9 mouse cellular contexts compared by ENCODE assay signal in genomic region chr14:51921759-51922570, GRCm38 (mm10). TPM values are rescaled to one million over a fixed set of nuclear protein-coding genes. Genes with fewer than 3 reads are reported as not detected.
DNase-seq lines count a peak whose midpoint lies in the region; ATAC-seq and TF ChIP-seq lines count a peak whose summit lies in the region.
"Had no signal": no experiment of that assay in that cellular context is flagged by ENCODE, and none has a peak within 500 bp of the region (broad histone marks: within the 10 kb centered on the region; RNA-seq: fewer than 3 reads in every experiment).

No protein-coding gene starts in this region.

- H3K27me3 ChIP-seq in hindbrain, embryonic 13.5 days: no peaks in the 10 kb centered on the region
- no peaks in the 10 kb centered on the region for H3K27me3 ChIP-seq in hindbrain, embryonic 10.5 days (ENCODE audit: insufficient read depth, poor library complexity, severe bottlenecking)

- H3K9ac ChIP-seq in hindbrain, embryonic 13.5 days: no peak overlapping the region

- H3K9me3 ChIP-seq in hindbrain, embryonic 13.5 days: no peaks in the 10 kb centered on the region
- H3K9me3 ChIP-seq in hindbrain, embryonic 10.5 days: no peaks in the 10 kb centered on the region

- no peaks in the 10 kb centered on the region for H3K36me3 ChIP-seq in hindbrain, embryonic 13.5 days
- no peaks in the 10 kb centered on the region for H3K36me3 ChIP-seq in hindbrain, embryonic 10.5 days

- no peak overlapping the region for H3K4me3 ChIP-seq in hindbrain, embryonic 13.5 days
- H3K4me3 ChIP-seq in hindbrain, embryonic 10.5 days: no peak overlapping the region
- no peak overlapping the region for H3K4me3 ChIP-seq in left cerebral cortex, adult 2 months

- H3K27ac ChIP-seq in hindbrain, embryonic 13.5 days: peak overlapping the region; percentile 4; the same call in 1 of the 2 replicates
- H3K27ac ChIP-seq in hindbrain, embryonic 10.5 days: no peak overlapping the region
- H3K27ac ChIP-seq in left cerebral cortex, adult 2 months: peak overlapping the region; percentile 57

- 77% methylated on average over 16 of the region's 16 CpGs for WGBS in hindbrain, embryonic 13.5 days
- 88% methylated on average over 16 of the region's 16 CpGs for WGBS in hindbrain, embryonic 10.5 days

- H3K4me1 ChIP-seq in hindbrain, embryonic 13.5 days (replicated peaks): peaks cover 6% of the 10 kb centered on the region; the same call in 1 of the 2 replicates
- no peaks in the 10 kb centered on the region for H3K4me1 ChIP-seq in hindbrain, embryonic 10.5 days (replicated peaks)

- intact Hi-C loops in left cerebral cortex, adult 2 months (cut with DNase I): no loop called here

- DNase-seq in hindbrain, embryonic 10.5 days (ENCODE audit: low spot score): no peak
- peak; percentile 30 to 36 for DNase-seq in cerebellum, postnatal 14 days
- DNase-seq in heart, adult 9 months (ENCODE audit: low spot score in 2 of 2): peak; percentile 74 to 79
- peak; percentile 43 to 60 for DNase-seq in left cerebral cortex, adult 2 months (ENCODE audit: extremely low spot score in 1 of 2, low spot score in 2 of 2)
- DNase-seq in right cerebral cortex, adult 2 months (ENCODE audit: low spot score in 2 of 2): peak; percentile 33 to 56
- DNase-seq in spleen, adult 12 weeks (ENCODE audit: low spot score): no peak
- no peak for DNase-seq in adrenal gland, postnatal 25 days

- no peak for TF ChIP-seq CTCF in left cerebral cortex, adult 2 months (IDR thresholded peaks at IDR 0.05)

- no peak overlapping the region for H3K4me2 ChIP-seq in hindbrain, embryonic 13.5 days

- peak; percentile 70; the same call in 1 of the 2 replicates for ATAC-seq in hindbrain, embryonic 13.5 days (ENCODE audit: low FRiP score)

RNA-seq across cellular contexts. Expression of gene Rnase13, which starts 0.6 kb away (rescaled TPM):
- not detected in 2 replicates for polyA plus RNA-seq in hindbrain, embryonic 13.5 days (2015; fragmentation: Nextera tagmentation; extraction: Ambion mirVana)
- polyA plus RNA-seq in hindbrain, embryonic 10.5 days (2016; fragmentation: Nextera tagmentation; extraction: Ambion mirVana): not detected in 2 replicates
- total RNA-seq in left cerebral cortex, adult 2 months (2021): not detected
- not detected in 2 replicates for total RNA-seq in adrenal gland, postnatal 25 days (2021)
- polyA plus RNA-seq: cerebellum, adult 2 months had no signal

RNA-seq across cellular contexts. Expression of gene Tppp2, which starts 3.7 kb away (rescaled TPM):
- polyA plus RNA-seq in hindbrain, embryonic 13.5 days (2015; fragmentation: Nextera tagmentation; extraction: Ambion mirVana): not detected in 2 replicates
- polyA plus RNA-seq in hindbrain, embryonic 10.5 days (2016; fragmentation: Nextera tagmentation; extraction: Ambion mirVana): not detected in 2 replicates
- not detected for total RNA-seq in left cerebral cortex, adult 2 months (2021)
- not detected in 2 replicates for total RNA-seq in adrenal gland, postnatal 25 days (2021)
- polyA plus RNA-seq: cerebellum, adult 2 months had no signal

RNA-seq across cellular contexts. Expression of gene Ndrg2, which starts 8.0 kb away (rescaled TPM):
- 108 and 144 TPM in 2 replicates for polyA plus RNA-seq in hindbrain, embryonic 13.5 days (2015; fragmentation: Nextera tagmentation; extraction: Ambion mirVana)
- polyA plus RNA-seq in hindbrain, embryonic 10.5 days (2016; fragmentation: Nextera tagmentation; extraction: Ambion mirVana): 10.0 and 16.1 TPM in 2 replicates
- 100 to 1,000 TPM; 793 to 811 TPM for total RNA-seq in left cerebral cortex, adult 2 months (2021)
- 226 and 243 TPM in 2 replicates for total RNA-seq in adrenal gland, postnatal 25 days (2021)

RNA-seq across cellular contexts. Expression of gene Slc39a2, which starts 29.3 kb away (rescaled TPM):
- 1.7 and 1.8 TPM in 2 replicates for polyA plus RNA-seq in hindbrain, embryonic 13.5 days (2015; fragmentation: Nextera tagmentation; extraction: Ambion mirVana)
- 0.46 and 0.99 TPM in 2 replicates for polyA plus RNA-seq in hindbrain, embryonic 10.5 days (2016; fragmentation: Nextera tagmentation; extraction: Ambion mirVana)
- 10 to 100 TPM in 1 of 2 experiments, 1 to 10 TPM in 1; 6.3 to 10.0 TPM for total RNA-seq in left cerebral cortex, adult 2 months (2021)
- 0.61 and 1.2 TPM in 2 replicates for total RNA-seq in adrenal gland, postnatal 25 days (2021)

RNA-seq across cellular contexts. Expression of gene Mettl17, which starts 37.3 kb away (rescaled TPM):
- polyA plus RNA-seq in hindbrain, embryonic 13.5 days (2015; fragmentation: Nextera tagmentation; extraction: Ambion mirVana): 82.5 and 86.0 TPM in 2 replicates
- polyA plus RNA-seq in hindbrain, embryonic 10.5 days (2016; fragmentation: Nextera tagmentation; extraction: Ambion mirVana): 42.6 and 48.1 TPM in 2 replicates
- total RNA-seq in left cerebral cortex, adult 2 months (2021): 10 to 100 TPM; 28.8 to 35.2 TPM
- 32.1 and 42.2 TPM in 2 replicates for total RNA-seq in adrenal gland, postnatal 25 days (2021)

Comparison
In these comparisons a context has a peak if more than half of its experiments do, and no peak if none do; other contexts are left out.
1. DNase-seq: peak in cerebellum, postnatal 14 days (2 of 2), heart, adult 9 months (2 of 2), left cerebral cortex, adult 2 months (2 of 2) and right cerebral cortex, adult 2 months (2 of 2); none in hindbrain, embryonic 10.5 days (single experiment), spleen, adult 12 weeks (single experiment) and adrenal gland, postnatal 25 days (single experiment).